Mouse (Mus musculus) spleen, adult 2 months (tissue): Measurements from ENCODE around the gene Rfx4.

Experiments
- CTCF ChIP-seq: fragments of 200-500 bp; IDR thresholded peaks from 2 replicates; pipeline ENCODE4 v1.5.1; 2011; ENCODE audit warnings: mild to moderate bottlenecking, inconsistent platforms; ENCODE audit not compliant: insufficient read depth, insufficient read length, insufficient replicate concordance; ENCODE audit errors: extremely low read depth
- POLR2A ChIP-seq: fragments of 200-500 bp; IDR thresholded peaks from 2 replicates; pipeline ENCODE4 v1.6.1; 2011; ENCODE audit warnings: low read depth, low read length, inconsistent platforms

DNA sequence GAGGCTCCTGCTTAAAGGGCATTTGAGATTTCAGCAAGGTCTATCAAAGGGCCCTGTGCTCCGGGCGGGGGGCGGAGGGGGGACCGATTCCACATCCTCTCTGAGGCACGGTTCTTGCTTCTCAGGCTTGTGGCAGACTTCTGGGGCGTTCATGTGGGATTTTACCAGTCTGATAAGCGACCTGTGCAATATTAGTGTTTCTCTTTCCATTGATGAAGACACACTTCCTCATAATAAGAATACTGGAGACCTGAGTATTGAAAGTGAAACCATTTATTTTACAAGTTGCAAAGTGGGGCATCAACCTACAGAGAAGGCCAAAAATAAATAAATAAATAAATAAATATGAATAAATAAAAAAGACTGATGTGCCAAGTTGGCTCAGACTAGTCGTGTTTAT, 34.5 kb downstream of the Rfx4 start:
- TF ChIP-seq POLR2A, result no peak
- no peak for TF ChIP-seq CTCF
